Mouse (Mus musculus) heart, postnatal 0 days (tissue): ENCODE results near the gene Minpp1. TPM values are rescaled to one million over a fixed set of nuclear protein-coding genes. Genes with fewer than 3 reads are reported as not detected.

Experiments used
- ATAC-seq: fragments of 200-750 bp; cut with Nextera tagmentation; 2 replicates; pipeline ENCODE4 v1.8.0; 2017; ENCODE audit warnings: low read depth, moderate number of reproducible peaks, moderate library complexity; ENCODE audit not compliant: insufficient read depth
- DNase-seq: peaks from one replicate; pipeline ENCODE4 v3.0.0-alpha.2; 2016; ENCODE audit warnings: low spot score
- H3K27ac ChIP-seq: fragments of 300-500 bp; sonication (generic); 2 replicates; pipeline ENCODE4 v1.5.1; 2014; ENCODE audit warnings: low read depth, mild to moderate bottlenecking
- H3K27me3 ChIP-seq: fragments of 300-500 bp; sonication (generic); 2 replicates; pipeline ENCODE4 v1.6.1; 2014; ENCODE audit warnings: low read length, mixed read lengths; ENCODE audit not compliant: control insufficient read depth, insufficient read depth
- H3K36me3 ChIP-seq: fragments of 300-500 bp; sonication (generic); replicated peaks from 2 replicates; pipeline ENCODE4 v1.6.1; 2014; ENCODE audit warnings: low read length, mixed read lengths; ENCODE audit not compliant: control insufficient read depth, insufficient read depth
- H3K4me1 ChIP-seq: fragments of 300-500 bp; sonication (generic); 2 replicates; pipeline ENCODE4 v1.6.1; 2014; ENCODE audit warnings: antibody characterized with exemption; ENCODE audit not compliant: control insufficient read depth, insufficient read depth
- H3K4me2 ChIP-seq: fragments of 300-500 bp; sonication (generic); 2 replicates; pipeline ENCODE4 v1.6.1; 2014; ENCODE audit warnings: low read depth, mild to moderate bottlenecking, low read length, moderate library complexity
- H3K4me3 ChIP-seq: fragments of 300-500 bp; sonication (generic); 2 replicates; pipeline ENCODE4 v1.5.1; 2014; ENCODE audit warnings: low read depth, low read length
- H3K9ac ChIP-seq: fragments of 300-500 bp; sonication (generic); replicated peaks from 2 replicates; pipeline ENCODE4 v1.6.1; 2014; ENCODE audit warnings: low read depth, low read length, mixed read lengths
- H3K9me3 ChIP-seq: fragments of 300-500 bp; sonication (generic); replicated peaks from 2 replicates; pipeline ENCODE4 v1.6.1; 2016; ENCODE audit warnings: low read length; ENCODE audit not compliant: control insufficient read depth
- CTCF ChIP-seq: IDR thresholded peaks from 2 replicates; pipeline ENCODE4 v1.5.1; 2016; ENCODE audit warnings: antibody characterized with exemption, control low read depth, low read depth
- EP300 ChIP-seq: IDR thresholded peaks from 2 replicates; pipeline ENCODE4 v1.6.1; 2016; ENCODE audit warnings: antibody characterized with exemption, low read depth
- WGBS: fragments of 180-500 bp; shearing (Covaris S2); extraction: QIAGEN DNeasy Blood & Tissue Kit; methylation state at CpG from one replicate; pipeline ENCODE4 v1.1.7; 2014; 5-methylcytosine and 5-hydroxymethylcytosine counted together
- polyA plus RNA-seq: library from polyadenylated mRNA; unstranded; fragments of >200 nt; fragmentation: Nextera tagmentation; extraction: Ambion mirVana; gene quantifications from 2 replicates; pipeline ENCODE4 v1.2.1, GENCODE M21; 2015
- total RNA-seq: library from RNA; depleted of rRNA; stranded (reverse); fragments of >200 nt; gene quantifications from 2 replicates; pipeline ENCODE4 v1.2.3, GENCODE M21; 2014; ENCODE audit warnings: low replicate concordance

Minpp1 gene
- total and polyA plus RNA-seq, 2 experiments from 2014 or later, result 29.3 to 84.1 TPM

DNA sequence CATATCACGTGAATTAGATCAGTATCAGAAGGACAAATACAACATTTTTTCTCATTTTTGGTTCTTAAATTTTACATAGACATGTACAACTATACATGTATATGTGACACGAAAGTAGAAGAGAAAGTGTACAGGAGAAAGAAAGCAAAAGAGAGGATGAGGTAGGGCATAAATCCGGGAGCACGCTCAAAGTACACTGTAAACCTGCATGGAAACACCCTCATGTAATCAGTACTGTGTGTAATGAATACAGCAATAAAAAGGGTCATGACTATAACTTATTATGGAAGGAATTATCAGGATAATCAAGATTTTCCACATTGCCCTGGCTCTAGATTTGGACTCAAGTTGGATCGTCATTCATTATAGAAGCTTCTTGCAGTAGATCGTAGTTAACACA lies 22.5 kb upstream of the Minpp1 start:
- H3K27me3 ChIP-seq, result no peaks in the 10 kb centered on the region
- no peak for ATAC-seq
- DNase-seq, result no peak
- TF ChIP-seq EP300 (no peak), CTCF (no peak)
- H3K9ac ChIP-seq, result no peak overlapping the region
- H3K4me3 ChIP-seq, result no peak overlapping the region
- H3K27ac ChIP-seq, result no peak overlapping the region
- H3K36me3 ChIP-seq, result no peaks in the 10 kb centered on the region
- H3K9me3 ChIP-seq, result 0 out of 2 replicates have a peak, but pooled peaks cover 4% of the 10 kb centered on the region
- 92% methylated on average over 6 of the region's 6 CpGs for WGBS
- H3K4me1 ChIP-seq, result no peaks in the 10 kb centered on the region
- no peak overlapping the region for H3K4me2 ChIP-seq

DNA sequence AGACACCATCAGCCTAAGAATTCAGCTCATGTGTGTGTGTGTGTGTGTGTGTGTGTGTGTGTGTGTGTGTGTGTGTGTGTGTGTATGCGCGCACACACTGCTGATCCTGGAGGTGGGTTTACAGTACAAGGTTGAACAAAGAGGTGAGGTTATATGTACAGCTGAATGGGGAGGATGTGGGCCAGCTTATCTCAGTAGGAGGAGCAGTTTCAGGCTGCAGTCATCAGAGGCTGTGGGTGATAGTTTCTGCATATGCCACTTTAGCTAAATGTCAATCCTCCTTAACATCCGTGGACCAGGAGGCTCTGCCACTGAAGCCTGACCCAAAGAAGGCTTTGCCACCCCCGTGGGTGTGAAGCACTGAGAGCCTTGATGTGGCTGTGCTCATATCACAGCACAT lies 20.3 kb upstream of the Minpp1 start:
- 58% methylated on average over 4 of the region's 4 CpGs for WGBS

DNA sequence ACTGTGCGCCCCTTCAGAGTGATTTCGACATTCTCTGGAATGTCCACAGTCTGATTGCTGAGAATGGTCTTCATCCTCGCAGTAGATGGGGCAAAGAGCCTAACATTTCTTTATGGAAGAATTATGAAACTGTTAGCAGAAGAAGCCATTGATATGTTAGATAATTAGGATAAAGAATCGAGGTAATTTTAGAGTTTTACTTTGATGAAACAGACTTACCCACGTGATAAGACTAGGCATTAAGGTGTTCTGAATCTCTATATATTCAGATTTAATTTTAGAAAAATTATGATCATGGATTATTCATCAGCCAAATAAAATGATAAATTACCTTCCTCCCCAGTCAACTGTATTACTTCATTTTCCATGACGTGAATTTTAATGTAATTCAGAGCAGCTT lies 19.1 kb upstream of the Minpp1 start, which contains the start of gene Rpl9-ps6:
Gene Rpl9-ps6, minus strand, starts transcription at position 101 of the 400 bp plus-strand sequence.
- H3K27ac ChIP-seq, result no peak within 1 kb of the TSS
- ATAC-seq, result no peak
- WGBS, result 80% methylated on average over 5 of the region's 6 CpGs
- H3K4me3 ChIP-seq, result no peak within 1 kb of the TSS
- no peak within 1 kb of the TSS for H3K9ac ChIP-seq
- H3K4me2 ChIP-seq, result no peak within 1 kb of the TSS
- H3K27me3 ChIP-seq, result no peaks in the 10 kb centered on the region
- no peak for DNase-seq
- no peaks in the 10 kb centered on the region for H3K9me3 ChIP-seq
- TF ChIP-seq CTCF (no peak), EP300 (no peak)
- H3K36me3 ChIP-seq, result no peaks in the 10 kb centered on the region
- H3K4me1 ChIP-seq, result no peaks in the 10 kb centered on the region

More for the DNA sequence above, 20.3 kb upstream of the Minpp1 start:
- TF ChIP-seq EP300, result no peak
- no peak for TF ChIP-seq CTCF
- Histone ChIP-seq H3K9me3 (no peaks in the 10 kb centered on the region), H3K27me3 (no peaks in the 10 kb centered on the region), H3K4me1 (no peaks in the 10 kb centered on the region), H3K4me2 (no peak overlapping the region), H3K9ac (no peak overlapping the region), H3K36me3 (no peaks in the 10 kb centered on the region), H3K27ac (no peak overlapping the region), H3K4me3 (no peak overlapping the region)
- ATAC-seq (no peak), DNase-seq (no peak)

DNA sequence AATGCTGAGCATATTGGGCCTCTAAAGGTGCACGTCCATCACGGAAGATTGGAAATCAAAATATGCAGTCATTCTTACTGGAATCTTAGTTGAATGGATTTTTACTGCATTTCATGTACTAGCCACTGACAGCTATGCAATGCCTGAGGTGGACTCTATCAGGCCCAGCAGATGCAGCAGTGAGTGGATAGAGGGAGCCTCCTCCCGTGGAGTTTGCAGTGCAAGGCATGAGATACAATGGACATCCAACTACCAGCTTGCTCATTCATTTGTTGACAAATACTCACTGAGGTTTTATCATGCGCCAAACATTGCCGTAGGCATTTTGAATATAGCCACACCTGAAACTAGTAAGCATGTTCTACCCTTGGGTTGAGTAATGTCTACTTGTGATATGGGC lies 18.2 kb upstream of the Minpp1 start:
- H3K9me3 ChIP-seq, result no peaks in the 10 kb centered on the region
- H3K4me3 ChIP-seq, result no peak overlapping the region
- no peak overlapping the region for H3K27ac ChIP-seq
- DNase-seq, result no peak
- TF ChIP-seq EP300 (no peak), CTCF (no peak)
- H3K9ac ChIP-seq, result no peak overlapping the region
- no peaks in the 10 kb centered on the region for H3K4me1 ChIP-seq
- no peaks in the 10 kb centered on the region for H3K36me3 ChIP-seq
- no peak overlapping the region for H3K4me2 ChIP-seq
- H3K27me3 ChIP-seq, result no peaks in the 10 kb centered on the region
- no peak for ATAC-seq
- WGBS, result 85% methylated on average over 5 of the region's 5 CpGs

DNA sequence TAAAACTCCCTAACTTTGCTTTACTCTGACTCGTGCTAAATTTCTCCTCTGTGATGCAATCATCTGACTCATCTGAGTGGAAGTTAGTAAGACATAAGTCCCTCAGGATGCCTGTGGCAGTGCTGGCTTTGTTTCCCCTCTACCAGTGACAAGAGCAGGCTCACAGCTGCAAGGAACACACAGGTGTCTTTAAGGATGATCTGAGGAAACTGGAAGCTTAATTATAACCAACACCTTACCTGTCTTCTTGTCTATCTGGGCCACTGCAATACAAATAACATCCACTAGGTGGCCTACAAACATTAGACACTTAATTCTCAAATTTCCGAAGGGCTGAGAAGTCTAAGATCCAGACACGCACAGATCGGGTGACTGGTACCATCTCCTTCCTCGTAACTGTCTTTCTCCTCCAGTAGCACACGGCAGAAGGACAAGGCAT lies 15.5 kb upstream of the Minpp1 start:
- Histone ChIP-seq H3K4me1 (no peaks in the 10 kb centered on the region), H3K4me2 (no peak overlapping the region), H3K27me3 (no peaks in the 10 kb centered on the region), H3K9ac (no peak overlapping the region), H3K9me3 (no peaks in the 10 kb centered on the region), H3K4me3 (no peak overlapping the region), H3K27ac (no peak overlapping the region), H3K36me3 (no peaks in the 10 kb centered on the region)
- 26% methylated on average over 6 of the region's 6 CpGs for WGBS
- ATAC-seq (no peak), DNase-seq (peak; percentile 49)
- no peak for TF ChIP-seq EP300
- peak; percentile 76 for TF ChIP-seq CTCF

DNA sequence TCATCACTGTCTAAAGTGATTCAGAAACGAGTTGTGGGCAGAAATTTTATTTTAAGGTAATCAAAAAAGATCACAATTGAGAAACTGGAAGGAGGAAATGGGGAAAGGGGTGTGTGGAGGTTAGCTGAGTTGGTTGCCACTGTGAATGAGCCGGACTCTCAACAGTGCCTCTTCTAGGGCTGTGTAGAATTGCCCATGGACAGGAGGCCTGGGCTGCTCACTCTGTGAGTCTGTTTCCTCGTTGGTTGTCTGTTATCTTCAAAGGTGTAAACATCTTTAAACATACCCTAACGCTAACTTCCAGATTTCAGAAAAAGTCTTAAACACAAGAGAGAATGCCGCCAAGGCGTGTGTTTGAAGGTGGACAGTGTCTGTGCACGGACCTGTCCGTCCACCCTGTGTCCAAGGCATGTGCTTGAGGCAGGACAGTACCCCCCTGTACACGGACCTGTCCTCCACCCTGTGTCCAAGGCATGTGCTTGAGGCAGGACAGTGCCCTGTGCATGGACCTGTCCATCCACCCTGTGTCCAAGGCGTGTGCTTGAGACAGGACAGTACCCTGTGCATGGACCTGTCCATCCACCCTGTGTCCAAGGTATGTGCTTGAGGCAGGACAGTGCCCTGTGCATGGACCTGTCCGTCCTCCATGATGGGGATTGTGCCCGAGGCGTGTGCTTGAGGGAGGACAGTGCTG lies 14.9 kb upstream of the Minpp1 start:
- no peak overlapping the region for H3K4me3 ChIP-seq
- ATAC-seq (no peak), DNase-seq (no peak)
- H3K27me3 ChIP-seq, result no peaks in the 10 kb centered on the region
- no peak overlapping the region for H3K4me2 ChIP-seq
- H3K4me1 ChIP-seq, result no peaks in the 10 kb centered on the region
- H3K9me3 ChIP-seq, result no peaks in the 10 kb centered on the region
- H3K9ac ChIP-seq, result no peak overlapping the region
- 80% methylated on average over 13 of the region's 13 CpGs for WGBS
- H3K27ac ChIP-seq, result no peak overlapping the region
- H3K36me3 ChIP-seq, result no peaks in the 10 kb centered on the region
- TF ChIP-seq CTCF (no peak), EP300 (no peak)
